In the genomic region with DNA sequence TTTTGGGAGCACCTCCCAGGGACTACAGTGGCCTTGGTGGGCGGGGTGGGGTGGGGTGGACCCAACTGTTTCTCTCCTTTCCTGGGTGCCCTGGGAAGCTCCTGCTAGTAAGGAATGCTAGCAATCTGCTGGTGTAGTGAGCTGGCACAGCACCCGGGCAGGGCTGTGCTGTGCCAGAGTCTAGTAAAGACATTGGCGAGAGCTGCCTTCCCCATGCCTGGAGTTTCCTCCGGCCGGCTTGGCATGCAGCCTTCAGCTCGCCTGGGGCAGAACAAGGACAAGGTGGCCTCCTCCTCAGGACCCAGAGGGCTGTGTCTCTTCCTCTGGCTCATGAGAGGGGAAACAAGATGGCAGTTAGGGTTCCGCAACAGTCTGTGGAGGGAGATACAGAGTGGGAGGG, we compare ENCODE assay signal across 11 mouse cellular contexts.
DNase-seq lines count a peak whose midpoint lies in the region; ATAC-seq and TF ChIP-seq lines count a peak whose summit lies in the region.
"Had no signal": no experiment of that assay in that cellular context is flagged by ENCODE, and none has a peak within 500 bp of the region (broad histone marks: within the 10 kb centered on the region; RNA-seq: fewer than 3 reads in every experiment).

No protein-coding gene starts in this region.

- H3K27me3 ChIP-seq in kidney, adult 2 months (replicated peaks; ENCODE audit: control insufficient read depth, insufficient read depth, low read length) = no peaks in the 10 kb centered on the region
- H3K27me3 ChIP-seq in kidney, embryonic 15.5 days = no peaks in the 10 kb centered on the region
- peaks cover 72% of the 10 kb centered on the region for H3K27me3 ChIP-seq in limb, embryonic 10.5 days (ENCODE audit: low read depth, poor library complexity, severe bottlenecking)

- WGBS in kidney, adult 2 months = 39% methylated on average over 7 of the region's 7 CpGs
- WGBS in kidney, embryonic 15.5 days = 86% methylated on average over 7 of the region's 7 CpGs
- 86% methylated on average over 7 of the region's 7 CpGs for WGBS in limb, embryonic 10.5 days

- peaks cover 7% of the 10 kb centered on the region; the same call in 1 of the 2 replicates for H3K4me1 ChIP-seq in kidney, adult 2 months (ENCODE audit: control insufficient read depth, insufficient read depth, low read length)
- peaks cover 38% of the 10 kb centered on the region for H3K4me1 ChIP-seq in kidney, embryonic 15.5 days
- peaks cover 75% of the 10 kb centered on the region for H3K4me1 ChIP-seq in limb, embryonic 10.5 days

- no peak for TF ChIP-seq POLR2A in kidney, adult 2 months (IDR thresholded peaks at IDR 0.05; ENCODE audit: low read depth, low read length)

- H3K9me3 ChIP-seq in kidney, embryonic 15.5 days (replicated peaks) = no peaks in the 10 kb centered on the region
- no peaks in the 10 kb centered on the region for H3K9me3 ChIP-seq in limb, embryonic 10.5 days (replicated peaks)
- H3K9me3 ChIP-seq: G1E; limb, embryonic 15.5 days; neural tube, embryonic 12.5 days had no signal

- no peak for ATAC-seq in kidney, embryonic 15.5 days (replicated peaks; ENCODE audit: low FRiP score)
- no peak for ATAC-seq in inflammation-experienced regulatory T-cells, adult 6 months
- no peak for ATAC-seq in granulocyte monocyte progenitor cell, adult 5-6 weeks (replicated peaks; ENCODE audit: poor library complexity, severe bottlenecking)

- DNase-seq in kidney, adult 2 months = peak; percentile 89
- peak; percentile 73 for DNase-seq in adrenal gland, postnatal 25 days
- peak; percentile 73 for DNase-seq in gastrocnemius, postnatal 10 days
- no peak for DNase-seq in limb, embryonic 10.5 days (ENCODE audit: low spot score)
- no peak for DNase-seq in MN1 (ENCODE audit: low spot score)

- TF ChIP-seq CTCF in kidney, adult 2 months (conservative IDR thresholded peaks at IDR 0.05; ENCODE audit: insufficient read depth, insufficient read length, low read depth, low read length) = no peak

- no peaks in the 10 kb centered on the region for H3K36me3 ChIP-seq in kidney, adult 2 months (ENCODE audit: control insufficient read depth, insufficient read depth, low read length)
- H3K36me3 ChIP-seq in kidney, embryonic 15.5 days = no peaks in the 10 kb centered on the region
- H3K36me3 ChIP-seq in limb, embryonic 10.5 days = no peaks in the 10 kb centered on the region
- H3K36me3 ChIP-seq: G1E; limb, embryonic 15.5 days; neural tube, embryonic 12.5 days had no signal

- no peak overlapping the region for H3K27ac ChIP-seq in kidney, adult 2 months (ENCODE audit: insufficient read depth, low read depth, low read length)
- no peak overlapping the region for H3K27ac ChIP-seq in kidney, embryonic 15.5 days
- peak overlapping the region; percentile 56 for H3K27ac ChIP-seq in limb, embryonic 10.5 days
- H3K27ac ChIP-seq: limb, embryonic 15.5 days; neural tube, embryonic 12.5 days had no signal

- no peak overlapping the region for H3K9ac ChIP-seq in kidney, embryonic 15.5 days
- H3K9ac ChIP-seq: limb, embryonic 15.5 days; neural tube, embryonic 12.5 days had no signal

- H3K4me3 ChIP-seq in kidney, adult 2 months (ENCODE audit: insufficient read depth, low read depth, low read length) = no peak overlapping the region
- H3K4me3 ChIP-seq in kidney, embryonic 15.5 days (replicated peaks) = no peak overlapping the region
- no peak overlapping the region for H3K4me3 ChIP-seq in limb, embryonic 10.5 days
- H3K4me3 ChIP-seq: limb, embryonic 15.5 days; neural tube, embryonic 12.5 days had no signal

- H3K4me2 ChIP-seq in kidney, embryonic 15.5 days = no peak overlapping the region
- H3K4me2 ChIP-seq: limb, embryonic 15.5 days; neural tube, embryonic 12.5 days had no signal

Comparison
In these comparisons a context has a peak if more than half of its experiments do, and no peak if none do; other contexts are left out.
1. DNase-seq: peak in kidney, adult 2 months (single experiment), adrenal gland, postnatal 25 days (single experiment) and gastrocnemius, postnatal 10 days (single experiment); none in limb, embryonic 10.5 days (single experiment) and MN1 (single experiment).